Mouse (Mus musculus): ENCODE measurements at regions not wholly inside any gene's neighbourhood (a gene's known extent, or its start where the extent isn't known, plus 50 kb on each side); places are given as distances from the start of the nearest gene placed in this dataset. TPM values are rescaled to one million over a fixed set of nuclear protein-coding genes. Genes with fewer than 3 reads are reported as not detected.

GRCm38 (mm10) chr9:89802658-89803057, 64.4 kb upstream of the Ankrd34c start:
- Histone ChIP-seq H3K4me1 (replicated peaks; ENCODE audit: control insufficient read depth, insufficient read depth, low read length) (no peaks in the 10 kb centered on the region), H3K4me3 (ENCODE audit: low read depth, low read length) (no peak overlapping the region), H3K9ac (ENCODE audit: low read depth, low read length) (no peak overlapping the region), H3K9me3 (ENCODE audit: control insufficient read depth) (no peaks in the 10 kb centered on the region), H3K36me3 (ENCODE audit: control insufficient read depth, insufficient read depth) (no peaks in the 10 kb centered on the region), H3K27me3 (replicated peaks; ENCODE audit: control insufficient read depth, insufficient read depth, low read length) (no peaks in the 10 kb centered on the region), H3K4me2 (replicated peaks; ENCODE audit: low read depth) (no peak overlapping the region), H3K27ac (ENCODE audit: low read depth, low read length) (no peak overlapping the region)
- 60% methylated on average over 10 of the region's 10 CpGs for WGBS
- no peak for ATAC-seq
- TF ChIP-seq CTCF (IDR thresholded peaks at IDR 0.05; ENCODE audit: low read depth), result no peak

DNA sequence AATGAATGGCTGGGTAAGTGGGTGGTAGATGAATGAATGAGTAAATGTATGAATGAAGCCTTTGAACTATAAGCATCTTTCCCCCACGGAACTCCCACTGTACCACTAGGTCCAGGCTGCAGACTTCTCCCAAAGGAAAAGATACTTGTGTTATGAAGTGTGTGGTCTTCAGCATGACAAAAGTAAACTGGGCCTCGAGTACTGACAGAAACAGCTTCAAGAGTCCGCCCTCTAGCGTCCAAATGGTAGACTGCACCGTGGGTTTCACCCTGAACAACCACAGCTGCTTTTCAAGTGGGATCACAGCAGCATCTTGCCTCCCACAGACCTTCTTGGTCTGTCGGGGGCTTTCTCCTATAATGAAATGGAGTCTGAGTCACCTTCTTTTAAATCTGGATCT, 54.7 kb upstream of the Ankrd34c start:
- peak; percentile 85 for TF ChIP-seq CTCF (IDR thresholded peaks at IDR 0.05; ENCODE audit: low read depth)
- H3K4me2 ChIP-seq (replicated peaks; ENCODE audit: low read depth), result no peak overlapping the region
- no peaks in the 10 kb centered on the region for H3K36me3 ChIP-seq (ENCODE audit: control insufficient read depth, insufficient read depth)
- no peak overlapping the region for H3K4me3 ChIP-seq (ENCODE audit: low read depth, low read length)
- no peak overlapping the region for H3K9ac ChIP-seq (ENCODE audit: low read depth, low read length)
- no peak for ATAC-seq
- H3K27ac ChIP-seq (ENCODE audit: low read depth, low read length), result no peak overlapping the region
- WGBS, result 8% methylated on average over 6 of the region's 6 CpGs
- H3K4me1 ChIP-seq (replicated peaks; ENCODE audit: control insufficient read depth, insufficient read depth, low read length), result no peaks in the 10 kb centered on the region
- H3K27me3 ChIP-seq (replicated peaks; ENCODE audit: control insufficient read depth, insufficient read depth, low read length), result no peaks in the 10 kb centered on the region
- H3K9me3 ChIP-seq (ENCODE audit: control insufficient read depth), result no peaks in the 10 kb centered on the region

GRCm38 (mm10) chr9:89789926-89790325, 51.7 kb upstream of the Ankrd34c start:
- H3K9me3 ChIP-seq (ENCODE audit: control insufficient read depth), result no peaks in the 10 kb centered on the region
- no peak overlapping the region for H3K4me2 ChIP-seq (replicated peaks; ENCODE audit: low read depth)
- H3K27ac ChIP-seq (ENCODE audit: low read depth, low read length), result no peak overlapping the region
- no peak overlapping the region for H3K4me3 ChIP-seq (ENCODE audit: low read depth, low read length)
- no peaks in the 10 kb centered on the region for H3K36me3 ChIP-seq (ENCODE audit: control insufficient read depth, insufficient read depth)
- TF ChIP-seq CTCF (IDR thresholded peaks at IDR 0.05; ENCODE audit: low read depth), result no peak
- no peak overlapping the region for H3K9ac ChIP-seq (ENCODE audit: low read depth, low read length)
- no peak for ATAC-seq
- no peaks in the 10 kb centered on the region for H3K27me3 ChIP-seq (replicated peaks; ENCODE audit: control insufficient read depth, insufficient read depth, low read length)
- WGBS, result 73% methylated on average over 5 of the region's 5 CpGs
- no peaks in the 10 kb centered on the region for H3K4me1 ChIP-seq (replicated peaks; ENCODE audit: control insufficient read depth, insufficient read depth, low read length)

DNA sequence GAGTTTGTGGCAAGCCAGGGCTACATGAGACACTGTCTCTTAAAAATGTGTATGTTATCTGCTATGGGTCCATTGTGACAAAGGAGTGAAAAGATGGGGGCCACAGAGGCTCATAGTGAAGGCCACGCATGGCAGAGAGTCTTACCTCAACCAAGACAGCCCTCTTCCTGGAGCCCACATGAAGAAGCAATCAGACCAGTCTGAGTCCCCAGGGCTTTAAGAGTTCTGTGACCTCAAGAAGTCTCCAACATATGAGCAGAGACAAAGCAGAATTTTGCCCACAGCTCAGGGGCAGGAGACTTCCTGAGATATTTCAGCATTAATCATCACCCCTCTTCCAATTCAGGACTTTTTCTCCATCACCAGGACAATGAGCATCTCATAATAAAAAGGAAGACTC, 50.4 kb upstream of the Ankrd34c start:
- Histone ChIP-seq H3K4me1 (replicated peaks; ENCODE audit: control insufficient read depth, insufficient read depth, low read length) (no peaks in the 10 kb centered on the region), H3K27ac (ENCODE audit: low read depth, low read length) (no peak overlapping the region), H3K4me3 (ENCODE audit: low read depth, low read length) (no peak overlapping the region), H3K4me2 (replicated peaks; ENCODE audit: low read depth) (no peak overlapping the region), H3K9me3 (ENCODE audit: control insufficient read depth) (no peaks in the 10 kb centered on the region), H3K36me3 (ENCODE audit: control insufficient read depth, insufficient read depth) (no peaks in the 10 kb centered on the region), H3K9ac (ENCODE audit: low read depth, low read length) (no peak overlapping the region), H3K27me3 (replicated peaks; ENCODE audit: control insufficient read depth, insufficient read depth, low read length) (no peaks in the 10 kb centered on the region)
- no peak for ATAC-seq
- TF ChIP-seq CTCF (IDR thresholded peaks at IDR 0.05; ENCODE audit: low read depth), result no peak
- WGBS, result 83% methylated on average over 1 of the region's 1 CpGs

MicroRNAs in the stretch of these regions (microRNA counts, 519-probe panel; counts per million panel counts)
- not detected for microRNA mmu-miR-184

Small RNA genes in the stretch of these regions (microRNA-seq; reads per million reads assigned to microRNA genes)
- 10.3 reads per million, percentile 21 among the genes with 10 or more reads in this experiment for gene Mir184
